Mouse (Mus musculus): Measurements from ENCODE around the gene Thsd4. TPM values are rescaled to one million over a fixed set of nuclear protein-coding genes. Genes with fewer than 3 reads are reported as not detected.

Gene Thsd4
- polyA plus RNA-seq, 1 experiment: 5.9 TPM

DNA sequence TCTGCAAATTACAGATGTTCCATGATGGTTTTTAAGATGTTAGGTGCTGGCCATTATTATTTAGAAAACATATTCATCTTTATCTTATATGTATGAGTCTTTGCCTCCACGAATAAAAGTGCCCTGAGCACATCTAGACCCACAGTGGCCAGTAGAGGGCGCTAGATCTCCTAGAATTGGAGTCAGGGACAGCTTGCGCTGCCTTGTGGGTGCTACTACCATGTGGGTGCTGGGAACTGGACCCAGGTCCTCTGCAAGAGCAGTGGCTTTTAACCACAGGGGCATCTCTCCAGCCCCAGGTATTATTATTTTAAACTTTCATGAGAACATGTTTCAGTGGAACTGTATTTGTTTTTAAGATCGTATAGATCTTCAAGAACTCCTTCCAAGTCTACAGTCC lies 469.4 kb downstream of the Thsd4 start:
- Histone ChIP-seq H3K36me3 (ENCODE audit: control insufficient read depth, insufficient read depth, low read length) (no peaks in the 10 kb centered on the region), H3K4me3 (ENCODE audit: insufficient read depth, low read depth, low read length) (no peak overlapping the region), H3K27me3 (replicated peaks; ENCODE audit: control insufficient read depth, insufficient read depth, low read length) (no peaks in the 10 kb centered on the region), H3K27ac (ENCODE audit: insufficient read depth, low read depth, low read length) (no peak overlapping the region), H3K4me1 (ENCODE audit: control insufficient read depth, insufficient read depth, low read length) (no peaks in the 10 kb centered on the region)
- TF ChIP-seq CTCF (conservative IDR thresholded peaks at IDR 0.05; ENCODE audit: insufficient read depth, insufficient read length, low read depth, low read length) (0 out of 2 replicates have a peak, but pooled peaks have one; percentile 22), POLR2A (IDR thresholded peaks at IDR 0.05; ENCODE audit: low read depth, low read length) (no peak)
- no peak for DNase-seq
- 80% methylated on average over 4 of the region's 4 CpGs for WGBS

DNA sequence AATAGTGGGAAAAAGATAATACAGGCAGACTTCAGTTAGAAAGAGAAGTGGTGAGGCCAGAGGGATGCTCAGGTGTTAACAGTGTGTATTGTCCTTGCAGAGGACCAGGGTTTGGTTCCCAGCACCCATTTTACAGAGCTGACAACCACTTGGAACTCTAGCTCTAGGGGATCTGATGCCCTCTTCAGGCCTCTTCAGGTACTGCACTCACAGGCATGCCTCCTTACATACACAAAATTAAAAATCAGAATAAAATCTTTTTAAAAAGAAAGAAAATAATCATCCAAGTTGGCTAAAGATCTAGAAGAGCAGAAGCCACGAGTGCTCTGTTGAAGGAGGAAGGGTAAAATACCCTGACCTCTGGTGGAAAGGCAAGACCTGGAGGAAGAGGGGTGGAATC lies 478.7 kb downstream of the Thsd4 start:
- no peak overlapping the region for H3K4me3 ChIP-seq (ENCODE audit: insufficient read depth, low read depth, low read length)
- H3K27me3 ChIP-seq (replicated peaks; ENCODE audit: control insufficient read depth, insufficient read depth, low read length): no peaks in the 10 kb centered on the region
- TF ChIP-seq CTCF (conservative IDR thresholded peaks at IDR 0.05; ENCODE audit: insufficient read depth, insufficient read length, low read depth, low read length) (no peak), POLR2A (IDR thresholded peaks at IDR 0.05; ENCODE audit: low read depth, low read length) (no peak)
- 89% methylated on average over 1 of the region's 1 CpGs for WGBS
- H3K27ac ChIP-seq (ENCODE audit: insufficient read depth, low read depth, low read length): no peak overlapping the region
- no peaks in the 10 kb centered on the region for H3K36me3 ChIP-seq (ENCODE audit: control insufficient read depth, insufficient read depth, low read length)
- no peak for DNase-seq
- no peaks in the 10 kb centered on the region for H3K4me1 ChIP-seq (ENCODE audit: control insufficient read depth, insufficient read depth, low read length)

DNA sequence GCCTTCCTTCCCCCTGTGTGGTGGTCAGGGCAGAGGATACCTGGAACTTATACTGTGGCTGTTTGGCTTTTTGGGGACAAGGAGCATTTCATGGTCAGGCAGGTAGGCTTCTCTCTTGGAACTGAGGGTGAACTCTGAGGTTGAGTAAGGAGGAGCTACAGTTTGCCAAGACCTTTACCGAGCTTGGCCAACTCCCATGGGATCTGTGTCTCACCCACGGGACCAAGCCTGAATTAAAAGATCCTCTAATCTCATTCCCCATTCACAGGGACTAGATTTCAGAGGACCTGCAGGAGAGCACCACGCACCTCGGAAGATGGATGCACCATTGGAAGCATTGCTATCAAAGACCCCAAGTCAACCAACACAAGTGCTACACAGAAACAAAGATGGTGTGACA lies 487.0 kb downstream of the Thsd4 start:
- H3K4me3 ChIP-seq (ENCODE audit: insufficient read depth, low read depth, low read length): no peak overlapping the region
- DNase-seq: no peak
- H3K4me1 ChIP-seq (ENCODE audit: control insufficient read depth, insufficient read depth, low read length): no peaks in the 10 kb centered on the region
- no peak for TF ChIP-seq CTCF (conservative IDR thresholded peaks at IDR 0.05; ENCODE audit: insufficient read depth, insufficient read length, low read depth, low read length)
- TF ChIP-seq POLR2A (IDR thresholded peaks at IDR 0.05; ENCODE audit: low read depth, low read length): no peak
- H3K36me3 ChIP-seq (ENCODE audit: control insufficient read depth, insufficient read depth, low read length): no peaks in the 10 kb centered on the region
- WGBS: 95% methylated on average over 4 of the region's 4 CpGs
- H3K27ac ChIP-seq (ENCODE audit: insufficient read depth, low read depth, low read length): no peak overlapping the region
- no peaks in the 10 kb centered on the region for H3K27me3 ChIP-seq (replicated peaks; ENCODE audit: control insufficient read depth, insufficient read depth, low read length)

DNA sequence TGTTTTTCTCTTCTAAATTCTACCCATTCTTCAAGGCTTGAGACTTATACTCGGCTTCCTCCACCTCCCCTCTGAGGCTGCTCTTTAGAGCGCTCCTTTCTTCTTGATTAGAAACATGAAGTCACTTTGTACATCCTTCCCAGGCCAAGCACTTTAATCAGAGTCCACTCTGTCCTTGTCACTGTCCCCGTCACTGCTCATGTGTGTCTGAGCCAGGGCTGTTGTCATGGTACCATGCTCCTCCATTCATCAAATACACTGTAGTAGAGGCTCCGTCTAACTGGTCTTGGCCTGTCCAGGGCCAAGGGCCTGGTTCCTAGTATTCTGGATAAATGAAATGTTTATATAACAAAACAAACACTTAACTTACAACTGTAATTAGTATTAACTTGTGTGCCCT lies 494.6 kb downstream of the Thsd4 start:
- 89% methylated on average over 4 of the region's 4 CpGs for WGBS
- no peaks in the 10 kb centered on the region for H3K36me3 ChIP-seq (ENCODE audit: control insufficient read depth, insufficient read depth, low read length)
- no peaks in the 10 kb centered on the region for H3K27me3 ChIP-seq (replicated peaks; ENCODE audit: control insufficient read depth, insufficient read depth, low read length)
- DNase-seq: no peak
- no peak overlapping the region for H3K4me3 ChIP-seq (ENCODE audit: insufficient read depth, low read depth, low read length)
- H3K4me1 ChIP-seq (ENCODE audit: control insufficient read depth, insufficient read depth, low read length): peaks cover 3% of the 10 kb centered on the region; the same call in 1 of the 2 replicates
- no peak overlapping the region for H3K27ac ChIP-seq (ENCODE audit: insufficient read depth, low read depth, low read length)
- TF ChIP-seq CTCF (conservative IDR thresholded peaks at IDR 0.05; ENCODE audit: insufficient read depth, insufficient read length, low read depth, low read length): no peak
- TF ChIP-seq POLR2A (IDR thresholded peaks at IDR 0.05; ENCODE audit: low read depth, low read length): no peak

DNA sequence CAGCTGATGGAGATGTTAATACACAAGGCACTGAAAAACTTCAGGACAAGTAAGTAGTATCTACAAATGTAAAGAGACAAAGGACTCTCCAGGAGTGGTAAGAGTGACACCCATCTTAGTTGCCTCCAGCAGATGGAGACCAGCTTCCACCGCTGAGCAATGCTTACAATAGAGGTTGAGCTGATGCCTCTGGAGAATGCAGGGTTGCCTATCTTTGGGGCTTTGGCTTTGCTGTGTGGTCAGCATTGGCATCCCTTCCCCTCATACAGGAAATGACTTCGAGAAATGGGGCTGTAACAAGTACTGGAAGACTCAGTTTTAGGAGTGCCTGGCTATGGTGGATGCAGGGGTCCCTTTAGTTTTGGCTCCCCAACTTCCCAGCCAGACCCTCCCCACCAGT lies 495.1 kb downstream of the Thsd4 start:
- Histone ChIP-seq H3K4me3 (ENCODE audit: insufficient read depth, low read depth, low read length) (no peak overlapping the region), H3K27ac (ENCODE audit: insufficient read depth, low read depth, low read length) (no peak overlapping the region), H3K4me1 (ENCODE audit: control insufficient read depth, insufficient read depth, low read length) (peaks cover 3% of the 10 kb centered on the region; the same call in 1 of the 2 replicates), H3K36me3 (ENCODE audit: control insufficient read depth, insufficient read depth, low read length) (no peaks in the 10 kb centered on the region), H3K27me3 (replicated peaks; ENCODE audit: control insufficient read depth, insufficient read depth, low read length) (no peaks in the 10 kb centered on the region)
- no peak for DNase-seq
- 87% methylated on average over 2 of the region's 2 CpGs for WGBS
- TF ChIP-seq POLR2A (IDR thresholded peaks at IDR 0.05; ENCODE audit: low read depth, low read length) (no peak), CTCF (conservative IDR thresholded peaks at IDR 0.05; ENCODE audit: insufficient read depth, insufficient read length, low read depth, low read length) (no peak)

DNA sequence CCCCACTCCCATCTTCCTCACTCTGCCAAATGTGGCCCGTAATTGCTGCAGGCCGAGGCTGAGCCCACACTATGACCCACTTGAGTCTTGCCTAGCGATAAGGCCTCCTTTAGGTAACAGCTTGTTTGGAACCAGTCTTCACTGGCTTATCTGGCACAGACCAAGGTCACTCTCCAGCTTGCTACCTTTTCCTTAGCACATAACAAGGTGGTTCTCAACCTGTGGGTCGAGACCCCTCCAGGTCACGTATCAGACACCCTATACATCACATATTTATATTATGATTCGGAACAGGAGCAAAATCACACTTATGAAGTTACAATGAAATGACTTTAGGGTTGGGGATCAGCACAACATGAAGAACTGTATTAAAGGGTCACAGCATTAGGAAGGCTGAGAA lies 495.9 kb downstream of the Thsd4 start:
- Histone ChIP-seq H3K36me3 (ENCODE audit: control insufficient read depth, insufficient read depth, low read length) (no peaks in the 10 kb centered on the region), H3K27me3 (replicated peaks; ENCODE audit: control insufficient read depth, insufficient read depth, low read length) (no peaks in the 10 kb centered on the region), H3K27ac (ENCODE audit: insufficient read depth, low read depth, low read length) (no peak overlapping the region), H3K4me1 (ENCODE audit: control insufficient read depth, insufficient read depth, low read length) (peaks cover 3% of the 10 kb centered on the region; the same call in 1 of the 2 replicates), H3K4me3 (ENCODE audit: insufficient read depth, low read depth, low read length) (no peak overlapping the region)
- DNase-seq: no peak
- no peak for TF ChIP-seq CTCF (conservative IDR thresholded peaks at IDR 0.05; ENCODE audit: insufficient read depth, insufficient read length, low read depth, low read length)
- no peak for TF ChIP-seq POLR2A (IDR thresholded peaks at IDR 0.05; ENCODE audit: low read depth, low read length)
- 87% methylated on average over 6 of the region's 6 CpGs for WGBS

DNA sequence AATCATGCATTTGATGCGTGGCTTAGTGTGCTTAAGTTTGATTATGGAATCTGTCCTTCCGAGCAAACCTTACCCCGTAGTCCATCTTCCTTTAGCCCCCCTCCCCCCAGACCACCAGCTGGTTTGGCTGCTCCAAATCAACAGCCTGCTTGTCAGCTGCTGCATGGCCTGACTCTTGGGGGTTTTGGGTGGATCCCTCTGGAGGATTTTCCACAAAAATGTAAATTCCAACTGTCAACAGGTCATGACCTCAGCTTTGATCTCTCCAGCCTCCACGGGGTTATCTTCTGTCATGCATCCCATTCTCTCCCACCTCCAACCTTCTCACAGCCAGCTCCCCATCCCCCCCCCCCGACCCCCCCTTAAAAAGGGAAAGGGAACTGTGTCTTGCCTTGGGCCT lies 496.9 kb downstream of the Thsd4 start:
- Histone ChIP-seq H3K4me1 (ENCODE audit: control insufficient read depth, insufficient read depth, low read length) (peaks cover 3% of the 10 kb centered on the region; the same call in 1 of the 2 replicates), H3K27ac (ENCODE audit: insufficient read depth, low read depth, low read length) (no peak overlapping the region), H3K4me3 (ENCODE audit: insufficient read depth, low read depth, low read length) (no peak overlapping the region), H3K36me3 (ENCODE audit: control insufficient read depth, insufficient read depth, low read length) (no peaks in the 10 kb centered on the region), H3K27me3 (replicated peaks; ENCODE audit: control insufficient read depth, insufficient read depth, low read length) (no peaks in the 10 kb centered on the region)
- WGBS: 40% methylated on average over 5 of the region's 5 CpGs
- DNase-seq: no peak
- no peak for TF ChIP-seq POLR2A (IDR thresholded peaks at IDR 0.05; ENCODE audit: low read depth, low read length)
- no peak for TF ChIP-seq CTCF (conservative IDR thresholded peaks at IDR 0.05; ENCODE audit: insufficient read depth, insufficient read length, low read depth, low read length)
